Mouse (Mus musculus) embryonic fibroblast, embryonic 13.5 days (primary cell): ENCODE results near the gene Banp. TPM values are rescaled to one million over a fixed set of nuclear protein-coding genes. Genes with fewer than 3 reads are reported as not detected.
A peak's percentile ranks its signal among the peaks of the same experiment; 100 is the strongest.

ENCODE experiments used
- H3K27ac ChIP-seq: 2 replicates; pipeline ENCODE4 v1.5.1; 2012; ENCODE audit warnings: low read length, control low read depth, inconsistent platforms; ENCODE audit not compliant: insufficient read depth
- H3K4me1 ChIP-seq: 2 replicates; pipeline ENCODE4 v1.6.1; 2011; ENCODE audit warnings: low read length; ENCODE audit not compliant: control insufficient read depth, insufficient read depth
- H3K4me3 ChIP-seq: 2 replicates; pipeline ENCODE4 v1.5.1; 2011; ENCODE audit warnings: mild to moderate bottlenecking, control low read depth, low read length; ENCODE audit not compliant: insufficient read depth
- CTCF ChIP-seq: IDR thresholded peaks from 2 replicates; pipeline ENCODE4 v1.5.1; 2011; ENCODE audit warnings: mild to moderate bottlenecking, control low read depth, low read length, moderate library complexity, borderline replicate concordance; ENCODE audit not compliant: insufficient read depth
- POLR2A ChIP-seq: IDR thresholded peaks from 2 replicates; pipeline ENCODE4 v1.6.1; 2011; ENCODE audit warnings: low read depth, mild to moderate bottlenecking, control low read depth, low read length, moderate library complexity
- polyA plus RNA-seq: library from polyadenylated mRNA; stranded (reverse); fragments of >200 nt; gene quantifications from 2 replicates; pipeline ENCODE4 v1.2.4, GENCODE M21; 2011; ENCODE audit warnings: low read depth; ENCODE audit not compliant: missing spikeins, insufficient read length

Banp gene
- polyA plus RNA-seq, 1 experiment: 38.9 TPM

GRCm38 (mm10) chr8:121908378-121909147 is 41.0 kb upstream of the Banp start:
- TF ChIP-seq CTCF (no peak), POLR2A (no peak)
- Histone ChIP-seq H3K4me3 (peak overlapping the region; percentile 56; the same call in 1 of the 2 replicates), H3K4me1 (peaks cover 5% of the 10 kb centered on the region; the same call in 1 of the 2 replicates), H3K27ac (no peak overlapping the region)

- TF ChIP-seq CTCF: no peak
- Histone ChIP-seq H3K4me3 (no peak overlapping the region), H3K27ac (no peak overlapping the region), H3K4me1 (peaks cover 5% of the 10 kb centered on the region; the same call in 1 of the 2 replicates)
These were observed 40.4 kb upstream of the Banp start for GRCm38 (mm10) chr8:121909148-121909541.

GRCm38 (mm10) chr8:121909663-121910062 is 39.9 kb upstream of the Banp start:
- no peak for TF ChIP-seq CTCF
- TF ChIP-seq POLR2A: no peak
- Histone ChIP-seq H3K4me3 (no peak overlapping the region), H3K4me1 (peaks cover 3% of the 10 kb centered on the region; the same call in 1 of the 2 replicates), H3K27ac (no peak overlapping the region)

GRCm38 (mm10) chr8:121911400-121911799 is 38.1 kb upstream of the Banp start:
- TF ChIP-seq CTCF (no peak), POLR2A (no peak)
- H3K4me3 ChIP-seq: no peak overlapping the region
- no peaks in the 10 kb centered on the region for H3K4me1 ChIP-seq
- no peak overlapping the region for H3K27ac ChIP-seq

GRCm38 (mm10) chr8:121911987-121912386 is 37.6 kb upstream of the Banp start:
- Histone ChIP-seq H3K27ac (no peak overlapping the region), H3K4me3 (no peak overlapping the region), H3K4me1 (no peaks in the 10 kb centered on the region)
- TF ChIP-seq POLR2A (no peak), CTCF (no peak)

- no peak overlapping the region for H3K4me3 ChIP-seq
- no peaks in the 10 kb centered on the region for H3K4me1 ChIP-seq
- H3K27ac ChIP-seq: no peak overlapping the region
- TF ChIP-seq CTCF (no peak), POLR2A (no peak)
These were observed 36.7 kb upstream of the Banp start for GRCm38 (mm10) chr8:121912831-121913230.

GRCm38 (mm10) chr8:121913378-121913777 is 36.2 kb upstream of the Banp start:
- H3K4me1 ChIP-seq: no peaks in the 10 kb centered on the region
- H3K4me3 ChIP-seq: no peak overlapping the region
- no peak for TF ChIP-seq CTCF
- TF ChIP-seq POLR2A: no peak
- H3K27ac ChIP-seq: no peak overlapping the region

GRCm38 (mm10) chr8:121919158-121919557 is 30.4 kb upstream of the Banp start:
- Histone ChIP-seq H3K4me1 (peaks cover 4% of the 10 kb centered on the region; the same call in 1 of the 2 replicates), H3K27ac (no peak overlapping the region), H3K4me3 (no peak overlapping the region)
- TF ChIP-seq CTCF (no peak), POLR2A (no peak)

- H3K4me1 ChIP-seq: peaks cover 4% of the 10 kb centered on the region; the same call in 1 of the 2 replicates
- H3K4me3 ChIP-seq: no peak overlapping the region
- no peak for TF ChIP-seq CTCF
- TF ChIP-seq POLR2A: no peak
- H3K27ac ChIP-seq: no peak overlapping the region
These were observed 29.8 kb upstream of the Banp start for GRCm38 (mm10) chr8:121919731-121920130.

- H3K27ac ChIP-seq: no peak overlapping the region
- TF ChIP-seq POLR2A: no peak
- no peak for TF ChIP-seq CTCF
- peaks cover 4% of the 10 kb centered on the region; the same call in 1 of the 2 replicates for H3K4me1 ChIP-seq
- H3K4me3 ChIP-seq: no peak overlapping the region
These were observed 28.0 kb upstream of the Banp start for GRCm38 (mm10) chr8:121921582-121921981.
